Mouse (Mus musculus): Measurements from ENCODE around the gene Alx3. TPM values are rescaled to one million over a fixed set of nuclear protein-coding genes. Genes with fewer than 3 reads are reported as not detected.

The Alx3 gene
- total and polyA plus RNA-seq, 2 experiments from 2014 or later: 0.60 to 1.3 TPM

GRCm38 (mm10) chr3:107591612-107592011 is 3.2 kb upstream of the Alx3 start:
- no peak overlapping the region for H3K4me3 ChIP-seq (ENCODE audit: low read depth, low read length)
- H3K9ac ChIP-seq (replicated peaks; ENCODE audit: low read length, poor library complexity, severe bottlenecking): no peak overlapping the region
- WGBS: 50% methylated on average over 1 of the region's 1 CpGs
- ATAC-seq (ENCODE audit: low FRiP score) (no peak), DNase-seq (ENCODE audit: low spot score) (no peak)
- no peak overlapping the region for H3K4me2 ChIP-seq (ENCODE audit: low read depth, low read length, poor library complexity, severe bottlenecking)
- peaks cover 34% of the 10 kb centered on the region for H3K27me3 ChIP-seq (ENCODE audit: insufficient read depth, low read length)
- H3K4me1 ChIP-seq (ENCODE audit: insufficient read depth, low read length): 0 out of 2 replicates have a peak, but pooled peaks cover 5% of the 10 kb centered on the region
- H3K27ac ChIP-seq (ENCODE audit: low read depth, low read length): no peak overlapping the region
- no peaks in the 10 kb centered on the region for H3K9me3 ChIP-seq (ENCODE audit: low read length)
- no peak for TF ChIP-seq CTCF (IDR thresholded peaks at IDR 0.05)
- H3K36me3 ChIP-seq (ENCODE audit: insufficient read depth, low read length): no peaks in the 10 kb centered on the region

- Histone ChIP-seq H3K36me3 (ENCODE audit: insufficient read depth, low read length) (no peaks in the 10 kb centered on the region), H3K4me1 (ENCODE audit: insufficient read depth, low read length) (0 out of 2 replicates have a peak, but pooled peaks cover 5% of the 10 kb centered on the region), H3K27me3 (ENCODE audit: insufficient read depth, low read length) (peaks cover 35% of the 10 kb centered on the region), H3K9me3 (ENCODE audit: low read length) (no peaks in the 10 kb centered on the region), H3K27ac (ENCODE audit: low read depth, low read length) (no peak overlapping the region), H3K4me2 (ENCODE audit: low read depth, low read length, poor library complexity, severe bottlenecking) (no peak overlapping the region), H3K9ac (replicated peaks; ENCODE audit: low read length, poor library complexity, severe bottlenecking) (no peak overlapping the region), H3K4me3 (ENCODE audit: low read depth, low read length) (no peak overlapping the region)
- TF ChIP-seq CTCF (IDR thresholded peaks at IDR 0.05): no peak
- WGBS: 68% methylated on average over 2 of the region's 2 CpGs
- no peak for ATAC-seq (ENCODE audit: low FRiP score)
- no peak for DNase-seq (ENCODE audit: low spot score)
Observed at GRCm38 (mm10) chr3:107593632-107594031, 1.2 kb upstream of the Alx3 start.

- ATAC-seq (ENCODE audit: low FRiP score) (no peak; the same call in 1 of the 2 replicates), DNase-seq (ENCODE audit: low spot score) (no peak)
- peak overlapping the region; percentile 21; the same call in 1 of the 2 replicates for H3K4me3 ChIP-seq (ENCODE audit: low read depth, low read length)
- H3K4me2 ChIP-seq (ENCODE audit: low read depth, low read length, poor library complexity, severe bottlenecking): peak overlapping the region; percentile 42
- H3K27me3 ChIP-seq (ENCODE audit: insufficient read depth, low read length): peaks cover 43% of the 10 kb centered on the region
- H3K9ac ChIP-seq (replicated peaks; ENCODE audit: low read length, poor library complexity, severe bottlenecking): no peak overlapping the region
- WGBS: 1% methylated on average over 45 of the region's 50 CpGs
- H3K4me1 ChIP-seq (ENCODE audit: insufficient read depth, low read length): 0 out of 2 replicates have a peak, but pooled peaks cover 5% of the 10 kb centered on the region
- no peaks in the 10 kb centered on the region for H3K36me3 ChIP-seq (ENCODE audit: insufficient read depth, low read length)
- no peaks in the 10 kb centered on the region for H3K9me3 ChIP-seq (ENCODE audit: low read length)
- TF ChIP-seq CTCF (IDR thresholded peaks at IDR 0.05): no peak
- H3K27ac ChIP-seq (ENCODE audit: low read depth, low read length): no peak overlapping the region
Observed at GRCm38 (mm10) chr3:107595264-107595937, 570 bp downstream of the Alx3 start.

GRCm38 (mm10) chr3:107595938-107596461 is 1.2 kb downstream of the Alx3 start:
- WGBS: under 1% methylated on average over 34 of the region's 34 CpGs
- Histone ChIP-seq H3K4me2 (ENCODE audit: low read depth, low read length, poor library complexity, severe bottlenecking) (no peak overlapping the region), H3K9me3 (ENCODE audit: low read length) (no peaks in the 10 kb centered on the region), H3K9ac (replicated peaks; ENCODE audit: low read length, poor library complexity, severe bottlenecking) (no peak overlapping the region), H3K36me3 (ENCODE audit: insufficient read depth, low read length) (no peaks in the 10 kb centered on the region), H3K4me3 (ENCODE audit: low read depth, low read length) (no peak overlapping the region), H3K4me1 (ENCODE audit: insufficient read depth, low read length) (0 out of 2 replicates have a peak, but pooled peaks cover 5% of the 10 kb centered on the region), H3K27ac (ENCODE audit: low read depth, low read length) (no peak overlapping the region), H3K27me3 (ENCODE audit: insufficient read depth, low read length) (peaks cover 48% of the 10 kb centered on the region)
- ATAC-seq (ENCODE audit: low FRiP score) (no peak), DNase-seq (ENCODE audit: low spot score) (no peak)
- no peak for TF ChIP-seq CTCF (IDR thresholded peaks at IDR 0.05)

GRCm38 (mm10) chr3:107596559-107596958 is 1.7 kb downstream of the Alx3 start:
- ATAC-seq (ENCODE audit: low FRiP score): no peak
- Histone ChIP-seq H3K27me3 (ENCODE audit: insufficient read depth, low read length) (peaks cover 54% of the 10 kb centered on the region), H3K4me1 (ENCODE audit: insufficient read depth, low read length) (0 out of 2 replicates have a peak, but pooled peaks cover 5% of the 10 kb centered on the region), H3K27ac (ENCODE audit: low read depth, low read length) (no peak overlapping the region), H3K9me3 (ENCODE audit: low read length) (no peaks in the 10 kb centered on the region), H3K36me3 (ENCODE audit: insufficient read depth, low read length) (no peaks in the 10 kb centered on the region), H3K4me2 (ENCODE audit: low read depth, low read length, poor library complexity, severe bottlenecking) (no peak overlapping the region), H3K4me3 (ENCODE audit: low read depth, low read length) (no peak overlapping the region), H3K9ac (replicated peaks; ENCODE audit: low read length, poor library complexity, severe bottlenecking) (no peak overlapping the region)
- no peak for TF ChIP-seq CTCF (IDR thresholded peaks at IDR 0.05)
- no peak for DNase-seq (ENCODE audit: low spot score)
- 1% methylated on average over 26 of the region's 26 CpGs for WGBS

GRCm38 (mm10) chr3:107597134-107597533 is 2.3 kb downstream of the Alx3 start:
- ATAC-seq (ENCODE audit: low FRiP score): no peak
- no peak for TF ChIP-seq CTCF (IDR thresholded peaks at IDR 0.05)
- Histone ChIP-seq H3K4me3 (ENCODE audit: low read depth, low read length) (no peak overlapping the region), H3K9ac (replicated peaks; ENCODE audit: low read length, poor library complexity, severe bottlenecking) (no peak overlapping the region), H3K27me3 (ENCODE audit: insufficient read depth, low read length) (peaks cover 54% of the 10 kb centered on the region), H3K36me3 (ENCODE audit: insufficient read depth, low read length) (no peaks in the 10 kb centered on the region), H3K27ac (ENCODE audit: low read depth, low read length) (no peak overlapping the region), H3K9me3 (ENCODE audit: low read length) (no peaks in the 10 kb centered on the region), H3K4me1 (ENCODE audit: insufficient read depth, low read length) (0 out of 2 replicates have a peak, but pooled peaks cover 5% of the 10 kb centered on the region), H3K4me2 (ENCODE audit: low read depth, low read length, poor library complexity, severe bottlenecking) (no peak overlapping the region)
- 3% methylated on average over 22 of the region's 24 CpGs for WGBS
- DNase-seq (ENCODE audit: low spot score): no peak

All from midbrain, postnatal 0 days (tissue).